Mouse (Mus musculus): Measurements from ENCODE around the gene Csrp2.

DNA sequence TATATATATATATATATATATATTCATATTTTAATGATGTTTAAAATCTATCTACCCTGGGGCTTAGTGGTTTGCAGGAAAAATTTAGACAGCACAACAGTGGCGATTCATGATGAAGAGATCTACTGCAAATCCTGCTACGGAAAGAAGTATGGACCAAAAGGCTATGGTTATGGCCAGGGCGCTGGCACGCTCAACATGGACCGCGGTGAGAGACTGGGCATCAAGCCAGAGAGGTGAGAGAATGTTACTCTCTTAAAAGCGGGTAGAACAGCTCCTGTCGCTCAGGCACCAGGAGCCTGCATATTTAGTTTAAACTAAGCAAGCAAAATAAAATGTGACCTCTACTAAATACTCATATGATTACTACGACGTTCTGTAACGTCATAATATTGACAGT, 15.5 kb downstream of the Csrp2 start:
- no peak for TF ChIP-seq POLR2A (IDR thresholded peaks at IDR 0.05; ENCODE audit: control insufficient read depth in 1 of 2, insufficient read depth in 1 of 2, low read depth in 1 of 2, low read length in 2 of 2, poor library complexity in 1 of 2)
- TF ChIP-seq CTCF (IDR thresholded peaks at IDR 0.05 in 2 of 3, conservative IDR thresholded peaks at IDR 0.05 in 1 of 3; ENCODE audit: control insufficient read depth in 1 of 3, insufficient read depth in 1 of 3, low read depth in 2 of 3, low read length in 3 of 3, poor library complexity in 1 of 3, severe bottlenecking in 1 of 3): no peak
